Mouse (Mus musculus) hindbrain, postnatal 0 days (tissue): ENCODE results near the gene Laptm5. TPM values are rescaled to one million over a fixed set of nuclear protein-coding genes. Genes with fewer than 3 reads are reported as not detected.

Experiments used
- ATAC-seq: fragments of 200-750 bp; cut with Nextera tagmentation; 2 replicates; pipeline ENCODE4 v1.8.0; 2017; ENCODE audit warnings: mild to moderate bottlenecking, moderate TSS enrichment, moderate library complexity
- DNase-seq: peaks from one replicate; pipeline ENCODE4 v3.0.0-alpha.2; 2015; ENCODE audit warnings: low spot score
- H3K27ac ChIP-seq: fragments of 300-500 bp; sonication (generic); 2 replicates; pipeline ENCODE4 v1.5.1; 2014; ENCODE audit warnings: mild to moderate bottlenecking
- H3K27me3 ChIP-seq: fragments of 300-500 bp; sonication (generic); 2 replicates; pipeline ENCODE4 v1.6.1; 2014; ENCODE audit warnings: low read length, mixed read lengths; ENCODE audit not compliant: insufficient read depth
- H3K36me3 ChIP-seq: fragments of 300-500 bp; sonication (generic); 2 replicates; pipeline ENCODE4 v1.6.1; 2014; ENCODE audit warnings: low read length, mixed read lengths; ENCODE audit not compliant: insufficient read depth
- H3K4me1 ChIP-seq: fragments of 300-500 bp; sonication (generic); 2 replicates; pipeline ENCODE4 v1.6.1; 2014; ENCODE audit warnings: antibody characterized with exemption, low read length, mixed read lengths; ENCODE audit not compliant: insufficient read depth
- H3K4me2 ChIP-seq: fragments of 300-500 bp; sonication (generic); 2 replicates; pipeline ENCODE4 v1.6.1; 2014; ENCODE audit warnings: low read depth, mild to moderate bottlenecking, low read length, moderate library complexity, mixed read lengths
- H3K4me3 ChIP-seq: fragments of 300-500 bp; sonication (generic); 2 replicates; pipeline ENCODE4 v1.5.1; 2014; ENCODE audit warnings: low read length
- H3K9ac ChIP-seq: fragments of 300-500 bp; sonication (generic); replicated peaks from 2 replicates; pipeline ENCODE4 v1.6.1; 2014; ENCODE audit warnings: mild to moderate bottlenecking, low read length, moderate library complexity, mixed read lengths
- H3K9me3 ChIP-seq: fragments of 300-500 bp; sonication (generic); 2 replicates; pipeline ENCODE4 v1.6.1; 2016; ENCODE audit warnings: low read length, mixed read lengths
- CTCF ChIP-seq: IDR thresholded peaks from 2 replicates; pipeline ENCODE4 v1.5.1; 2016; ENCODE audit warnings: antibody characterized with exemption, control low read depth, low read depth
- WGBS: fragments of 180-500 bp; shearing (Covaris S2); extraction: QIAGEN DNeasy Blood & Tissue Kit; methylation state at CpG from one replicate; pipeline ENCODE4 v1.1.7; 2014; 5-methylcytosine and 5-hydroxymethylcytosine counted together
- polyA plus RNA-seq: library from polyadenylated mRNA; unstranded; fragments of >200 nt; fragmentation: Nextera tagmentation; extraction: Ambion mirVana; gene quantifications from 2 replicates; pipeline ENCODE4 v1.2.1, GENCODE M21; 2015
- total RNA-seq: library from RNA; depleted of rRNA; stranded (reverse); fragments of >200 nt; gene quantifications from 2 replicates; pipeline ENCODE4 v1.2.3, GENCODE M21; 2014

The Laptm5 gene
- total and polyA plus RNA-seq, 2 experiments from 2014 or later = 42.8 to 43.1 TPM

DNA sequence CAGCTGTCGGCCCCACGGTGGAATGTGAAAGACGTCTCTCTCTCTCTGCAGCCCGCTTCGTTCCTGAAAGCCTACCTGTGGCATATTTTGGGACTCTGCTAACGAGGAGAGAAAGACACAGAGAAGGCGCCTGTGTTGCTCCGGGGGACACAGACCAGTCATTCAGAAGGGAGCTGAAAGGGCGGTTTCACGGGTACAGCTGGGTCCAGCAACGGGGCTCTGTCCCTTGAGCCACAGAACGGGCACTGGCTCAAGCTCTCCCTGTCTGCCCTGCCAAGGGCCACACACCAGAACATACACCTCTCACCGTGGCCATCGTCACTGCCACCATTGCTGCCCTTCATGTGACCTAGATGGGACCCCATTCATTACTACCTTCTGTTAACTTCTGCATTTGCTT, 29.7 kb downstream of the Laptm5 start:
- Histone ChIP-seq H3K4me2 (no peak overlapping the region), H3K36me3 (no peaks in the 10 kb centered on the region), H3K27ac (no peak overlapping the region), H3K9ac (no peak overlapping the region), H3K9me3 (no peaks in the 10 kb centered on the region), H3K27me3 (no peaks in the 10 kb centered on the region), H3K4me1 (no peaks in the 10 kb centered on the region), H3K4me3 (no peak overlapping the region)
- DNase-seq = no peak
- ATAC-seq = no peak
- TF ChIP-seq CTCF = no peak
- WGBS = 57% methylated on average over 14 of the region's 14 CpGs

- Histone ChIP-seq H3K4me1 (no peaks in the 10 kb centered on the region), H3K27me3 (no peaks in the 10 kb centered on the region), H3K27ac (no peak within 1 kb of the TSS), H3K4me2 (no peak within 1 kb of the TSS), H3K36me3 (no peaks in the 10 kb centered on the region), H3K9ac (no peak within 1 kb of the TSS), H3K4me3 (no peak within 1 kb of the TSS), H3K9me3 (no peaks in the 10 kb centered on the region)
- no peak for TF ChIP-seq CTCF
- no peak for DNase-seq
- 47% methylated on average over 6 of the region's 6 CpGs for WGBS
- no peak for ATAC-seq
These were observed 31.2 kb downstream of the Laptm5 start, which contains the start of gene Matn1 for GRCm38 (mm10) chr4:130944112-130944511. Matn1 (plus strand) TSS chr4:130944385.

GRCm38 (mm10) chr4:130944779-130945178, 31.9 kb downstream of the Laptm5 start:
- 75% methylated on average over 7 of the region's 7 CpGs for WGBS
- Histone ChIP-seq H3K9ac (no peak overlapping the region), H3K4me1 (no peaks in the 10 kb centered on the region), H3K4me3 (no peak overlapping the region), H3K4me2 (no peak overlapping the region), H3K27ac (no peak overlapping the region), H3K9me3 (no peaks in the 10 kb centered on the region), H3K36me3 (no peaks in the 10 kb centered on the region), H3K27me3 (no peaks in the 10 kb centered on the region)
- ATAC-seq (no peak), DNase-seq (no peak)
- no peak for TF ChIP-seq CTCF

DNA sequence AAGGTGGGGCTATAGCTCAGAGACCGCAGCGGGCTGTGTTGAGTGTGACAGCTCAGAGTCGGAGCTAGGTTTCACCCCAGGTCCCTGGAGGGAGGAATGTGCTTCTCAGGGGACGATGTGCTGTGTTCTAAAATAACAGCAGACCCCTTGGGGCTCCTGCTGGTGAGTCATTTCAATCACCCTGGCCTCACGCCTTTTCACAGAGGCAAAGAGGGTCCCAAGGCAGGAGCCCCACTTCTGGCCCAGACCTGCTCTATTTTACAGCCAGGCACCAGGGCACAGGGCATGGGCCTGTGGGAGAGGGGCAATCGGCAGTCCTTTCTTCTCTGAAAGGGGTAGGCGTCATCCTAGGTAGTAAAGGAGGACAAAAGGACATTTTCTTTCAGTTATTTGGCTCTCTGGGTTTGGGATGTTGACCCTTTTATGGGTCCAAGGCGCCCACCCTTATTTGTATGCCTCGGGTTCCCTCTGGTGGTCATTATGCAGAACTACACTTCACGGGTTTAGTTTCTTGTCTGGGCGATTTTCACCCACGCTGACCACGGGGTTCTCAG, 34.2 kb downstream of the Laptm5 start:
- Histone ChIP-seq H3K4me2 (no peak overlapping the region), H3K9me3 (no peaks in the 10 kb centered on the region), H3K4me1 (no peaks in the 10 kb centered on the region), H3K4me3 (no peak overlapping the region), H3K36me3 (no peaks in the 10 kb centered on the region), H3K27me3 (no peaks in the 10 kb centered on the region), H3K9ac (no peak overlapping the region), H3K27ac (no peak overlapping the region)
- WGBS = 21% methylated on average over 13 of the region's 13 CpGs
- peak; percentile 89 for TF ChIP-seq CTCF
- ATAC-seq (peak; percentile 43; the same call in 1 of the 2 replicates), DNase-seq (peak; percentile 83)

GRCm38 (mm10) chr4:130949821-130950384, 37.0 kb downstream of the Laptm5 start:
- Histone ChIP-seq H3K9me3 (no peaks in the 10 kb centered on the region), H3K4me1 (no peaks in the 10 kb centered on the region), H3K9ac (no peak overlapping the region), H3K27me3 (no peaks in the 10 kb centered on the region), H3K4me3 (no peak overlapping the region), H3K27ac (no peak overlapping the region), H3K36me3 (no peaks in the 10 kb centered on the region), H3K4me2 (no peak overlapping the region)
- whole genome bisulfite sequencing = 86% methylated on average over 35 of the region's 35 CpGs
- DNase-seq (no peak), ATAC-seq (no peak)
- TF ChIP-seq CTCF = no peak

- Histone ChIP-seq H3K9me3 (no peaks in the 10 kb centered on the region), H3K4me2 (no peak overlapping the region), H3K9ac (no peak overlapping the region), H3K4me3 (no peak overlapping the region), H3K4me1 (no peaks in the 10 kb centered on the region), H3K36me3 (no peaks in the 10 kb centered on the region), H3K27me3 (no peaks in the 10 kb centered on the region), H3K27ac (no peak overlapping the region)
- DNase-seq (peak; percentile 69), ATAC-seq (no peak)
- peak; percentile 70 for TF ChIP-seq CTCF
- 45% methylated on average over 17 of the region's 17 CpGs for WGBS
These were observed 39.6 kb downstream of the Laptm5 start for GRCm38 (mm10) chr4:130952531-130952930.

DNA sequence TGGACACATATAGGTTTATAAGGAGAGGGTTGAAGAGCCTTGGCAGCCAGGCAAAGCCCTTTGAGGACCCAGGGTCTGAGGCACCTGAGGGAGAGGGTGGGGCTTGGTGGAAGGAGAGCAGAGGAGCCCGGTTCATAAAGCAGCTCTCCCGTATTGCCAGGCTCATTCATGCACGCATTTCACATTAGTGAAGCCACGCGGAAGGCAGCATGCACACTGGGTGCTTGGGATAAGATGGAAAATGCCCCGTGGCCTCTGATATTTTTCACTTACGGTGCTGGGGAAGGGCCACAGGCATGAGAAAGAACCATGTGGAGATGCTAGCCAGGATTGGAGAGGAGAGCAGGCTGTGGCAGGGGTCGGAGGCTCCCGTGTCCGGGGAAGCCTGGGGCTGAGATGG, 44.2 kb downstream of the Laptm5 start:
- H3K9ac ChIP-seq = no peak overlapping the region
- no peak for TF ChIP-seq CTCF
- H3K27me3 ChIP-seq = no peaks in the 10 kb centered on the region
- H3K36me3 ChIP-seq = no peaks in the 10 kb centered on the region
- H3K27ac ChIP-seq = no peak overlapping the region
- H3K4me1 ChIP-seq = no peaks in the 10 kb centered on the region
- no peak overlapping the region for H3K4me3 ChIP-seq
- 56% methylated on average over 10 of the region's 10 CpGs for WGBS
- no peak for ATAC-seq
- H3K4me2 ChIP-seq = no peak overlapping the region
- DNase-seq = no peak
- H3K9me3 ChIP-seq = no peaks in the 10 kb centered on the region
